Mouse (Mus musculus) neutrophil, adult 5-6 weeks (primary cell): ENCODE measurements around the gene Sergef. TPM values are rescaled to one million over a fixed set of nuclear protein-coding genes. Genes with fewer than 3 reads are reported as not detected.
"Not testable (repeated sequence)": the region's sequence is repeated elsewhere in the genome, so short reads cannot be mapped to it uniquely, and the experiment has no call there.

ENCODE experiments used
- ATAC-seq: fragments of 151-379, 151-347 bp; 2 replicates; pipeline ENCODE4 v1.8.0; 2017; ENCODE audit warnings: mild to moderate bottlenecking, moderate TSS enrichment; ENCODE audit not compliant: insufficient number of reproducible peaks, poor library complexity, low FRiP score, severe bottlenecking; ENCODE audit errors: extremely low read depth
- total RNA-seq: library from RNA; stranded (forward); fragments of 200-1000 nt; gene quantifications from 2 replicates; pipeline ENCODE4 v1.2.3, GENCODE M21; 2017

Gene Sergef
- total RNA-seq: 13.6 and 15.3 TPM in 2 replicates

- ATAC-seq: peak; percentile 67
Measured at GRCm38 (mm10) chr7:46639692-46640031, at the start of gene Sergef. Gene Sergef, minus strand, starts transcription at chr7:46639807.

DNA sequence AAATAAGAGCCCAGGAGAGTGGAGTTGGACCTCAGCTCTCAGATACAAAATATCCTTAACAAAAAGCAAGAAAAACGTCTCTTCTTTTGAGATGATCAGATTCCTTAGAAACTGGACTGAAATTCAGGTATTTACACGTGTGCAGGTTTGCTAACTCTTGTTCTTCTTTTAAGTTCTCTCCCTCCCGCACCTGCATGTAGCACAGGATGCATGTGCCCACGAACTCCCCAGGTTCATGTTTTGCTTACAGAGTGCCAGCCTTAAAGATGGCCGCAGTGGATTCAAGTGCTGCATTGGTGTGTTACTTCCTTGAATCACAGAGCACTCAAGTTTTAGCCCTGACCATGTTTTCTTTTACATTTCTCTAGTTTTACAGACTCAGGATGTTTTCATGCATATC lies 47.2 kb upstream of the Sergef start:
- ATAC-seq: no peak

- ATAC-seq: no peak
Measured at GRCm38 (mm10) chr7:46680732-46681131, 41.1 kb upstream of the Sergef start.

DNA sequence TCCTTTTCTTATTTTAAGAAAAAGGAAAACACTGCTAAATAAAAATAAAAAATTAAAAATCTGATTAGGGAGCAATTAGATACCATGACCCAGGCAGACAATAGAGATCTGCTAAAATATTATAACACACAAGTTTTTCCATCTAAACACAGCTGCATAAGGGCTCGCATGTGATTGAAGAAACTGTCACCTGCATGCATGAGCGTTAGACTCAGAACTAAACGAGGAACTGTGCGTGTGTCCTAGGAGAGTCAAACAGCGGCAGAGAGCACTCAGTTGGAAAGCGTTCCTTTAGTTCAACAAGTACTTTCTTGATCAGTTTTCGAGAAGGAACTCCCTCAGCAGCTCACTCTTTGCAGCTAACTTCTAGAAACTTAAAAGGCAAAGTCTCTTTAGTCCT lies 39.4 kb upstream of the Sergef start:
- ATAC-seq: not testable (repeated sequence)

DNA sequence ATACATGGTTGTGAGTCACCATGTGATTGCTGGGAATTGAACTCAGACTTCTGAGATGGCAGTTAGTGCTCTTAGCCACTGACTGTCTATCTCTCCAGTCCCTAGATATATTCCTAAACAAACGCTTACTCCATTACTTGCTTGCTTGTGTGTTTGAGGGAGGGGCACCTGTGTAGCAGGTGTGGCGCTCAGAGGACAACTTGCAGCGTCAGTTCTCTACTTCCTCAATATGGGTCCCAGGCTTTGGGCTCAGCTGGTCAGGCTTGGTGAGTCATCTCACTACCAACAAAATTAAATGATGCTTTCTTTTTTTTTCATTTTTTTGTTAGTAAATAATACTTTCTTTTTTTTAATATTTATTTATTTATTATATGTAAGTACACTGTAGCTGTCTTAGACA lies 38.8 kb upstream of the Sergef start:
- ATAC-seq: no peak

DNA sequence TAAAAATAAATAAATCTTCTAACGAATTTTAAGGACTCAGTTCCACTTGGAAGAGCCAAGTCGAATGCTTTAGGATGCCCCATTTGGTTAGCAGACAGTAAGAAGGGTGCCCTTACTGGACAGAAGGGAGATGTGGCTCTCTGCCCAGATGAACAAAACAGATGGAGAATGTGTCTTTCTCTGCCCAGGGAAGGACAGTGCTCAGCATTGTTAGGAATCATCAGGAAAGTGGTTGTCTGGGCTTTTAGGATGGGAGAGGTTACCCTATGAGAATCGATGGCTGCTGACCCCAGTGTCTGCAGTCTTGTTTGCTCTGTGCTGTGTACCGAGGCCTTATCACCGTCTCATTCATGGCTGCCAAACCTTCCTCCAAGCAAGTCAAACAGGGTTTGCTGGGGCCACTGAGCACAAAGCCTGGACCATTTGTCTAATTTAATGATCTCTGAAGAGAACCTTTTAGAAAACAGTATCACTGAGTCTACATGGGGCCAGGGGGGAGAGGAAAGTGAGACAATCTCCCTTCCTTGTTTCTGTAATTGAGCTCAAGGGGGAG lies 37.3 kb upstream of the Sergef start:
- no peak for ATAC-seq

DNA sequence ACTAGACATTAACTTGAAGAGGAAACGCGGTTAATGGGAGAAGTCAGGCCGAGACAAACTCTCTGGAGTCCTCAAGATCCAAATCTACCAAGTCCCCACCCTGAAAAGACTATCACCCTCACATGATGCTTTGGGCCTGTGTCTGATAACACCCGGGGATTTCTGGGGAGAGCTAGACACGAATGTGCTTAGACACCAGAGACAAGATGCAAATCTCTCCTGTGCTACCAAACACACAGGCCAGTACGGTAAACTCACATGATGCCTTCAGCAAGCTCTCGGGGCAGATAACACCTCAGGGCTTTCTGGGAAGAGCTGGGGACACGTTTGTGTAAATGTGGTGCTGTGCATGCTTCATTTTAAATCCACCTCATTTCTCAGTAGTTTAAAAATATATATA lies 36.3 kb upstream of the Sergef start:
- no peak for ATAC-seq

DNA sequence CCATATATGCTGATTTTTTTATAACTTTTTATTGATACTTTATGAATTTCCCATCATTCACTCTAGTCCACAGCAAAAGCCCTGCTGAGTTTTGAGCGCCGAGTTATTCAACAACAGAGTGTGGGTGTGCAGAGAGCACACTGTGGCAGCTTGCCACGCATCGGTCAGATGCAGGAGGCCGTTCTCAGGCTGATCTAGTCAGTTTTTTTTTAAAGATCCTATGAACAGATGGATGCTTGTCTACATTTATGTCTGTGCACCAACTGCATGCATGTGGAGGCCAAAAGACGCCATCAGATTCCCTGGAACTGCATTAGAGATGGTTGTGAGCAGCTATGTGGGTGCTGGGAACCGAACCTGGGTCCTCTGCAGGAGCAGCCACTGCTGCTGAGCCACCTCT lies 35.5 kb upstream of the Sergef start:
- no peak for ATAC-seq

GRCm38 (mm10) chr7:46672160-46672672 lies 32.6 kb upstream of the Sergef start, which contains the start of gene Tph1:
Gene Tph1, minus strand, starts transcription at chr7:46672537.
- ATAC-seq: no peak

DNA sequence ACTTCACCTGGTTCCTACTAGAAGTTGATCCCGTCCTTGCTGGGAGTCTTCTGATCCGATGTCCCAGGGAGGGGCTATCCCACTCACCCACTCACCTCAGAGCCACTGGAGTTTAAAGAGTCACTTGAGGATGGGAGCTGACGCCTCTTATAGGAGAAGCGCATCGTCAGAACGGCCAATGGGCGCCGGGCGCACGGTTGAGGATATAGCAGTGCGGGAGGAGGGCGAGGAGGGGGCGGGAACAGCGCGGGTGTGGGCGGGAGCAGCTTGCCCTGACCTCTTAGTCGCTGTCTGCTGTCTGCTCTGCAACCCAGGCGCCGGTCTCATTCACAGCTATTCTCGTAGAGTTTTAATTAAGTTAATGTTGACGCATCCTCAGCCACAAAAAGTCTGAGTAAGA lies 27.6 kb upstream of the Sergef start:
- ATAC-seq: no peak

DNA sequence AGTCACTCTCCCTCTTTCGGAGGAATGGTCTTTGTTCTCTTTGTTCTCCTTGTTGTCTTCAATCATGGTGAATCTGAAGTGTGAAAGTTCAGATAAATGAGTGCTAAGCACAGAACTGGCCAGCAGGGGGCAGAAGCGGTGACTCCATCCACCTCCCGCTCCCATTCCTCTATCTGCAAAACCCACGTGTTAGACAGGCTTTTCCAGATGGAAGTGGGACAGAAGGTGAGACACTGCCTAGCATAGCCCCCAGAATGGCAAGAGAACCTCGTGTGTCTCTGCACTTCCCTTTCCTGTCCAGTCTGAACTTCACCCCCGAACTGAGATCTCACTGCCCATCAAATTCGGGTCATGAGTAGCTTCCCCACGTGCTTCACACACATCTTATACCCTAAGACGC lies 25.6 kb upstream of the Sergef start:
- no peak for ATAC-seq

DNA sequence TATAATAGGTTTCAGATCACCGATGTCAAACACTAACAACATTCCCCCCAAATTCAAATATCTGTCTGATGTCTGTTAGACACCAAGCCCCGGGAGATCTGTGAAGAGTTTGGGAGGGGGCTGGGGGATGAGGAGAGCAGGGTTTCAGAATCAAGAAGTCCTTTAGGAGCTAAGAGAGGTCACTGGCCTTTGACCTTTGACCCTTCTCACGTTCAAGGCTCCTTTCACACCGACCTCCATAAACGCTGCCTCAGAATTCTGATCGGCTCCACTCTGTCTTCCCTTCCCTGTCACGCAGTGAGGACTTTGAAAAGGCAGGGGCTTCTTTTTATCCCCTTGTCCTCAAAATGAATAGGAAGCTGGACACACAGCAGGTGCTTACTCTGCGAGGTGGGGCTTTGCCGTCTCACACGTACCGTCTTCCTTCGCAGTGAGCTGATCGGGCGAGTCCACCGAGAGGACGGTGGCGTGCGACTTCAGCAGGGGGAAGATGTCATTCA lies 22.0 kb upstream of the Sergef start:
- no peak for ATAC-seq

- ATAC-seq: no peak
Measured at GRCm38 (mm10) chr7:46652279-46652678, 12.7 kb upstream of the Sergef start.

GRCm38 (mm10) chr7:46650231-46650630 lies 10.6 kb upstream of the Sergef start:
- ATAC-seq: not testable (repeated sequence)

DNA sequence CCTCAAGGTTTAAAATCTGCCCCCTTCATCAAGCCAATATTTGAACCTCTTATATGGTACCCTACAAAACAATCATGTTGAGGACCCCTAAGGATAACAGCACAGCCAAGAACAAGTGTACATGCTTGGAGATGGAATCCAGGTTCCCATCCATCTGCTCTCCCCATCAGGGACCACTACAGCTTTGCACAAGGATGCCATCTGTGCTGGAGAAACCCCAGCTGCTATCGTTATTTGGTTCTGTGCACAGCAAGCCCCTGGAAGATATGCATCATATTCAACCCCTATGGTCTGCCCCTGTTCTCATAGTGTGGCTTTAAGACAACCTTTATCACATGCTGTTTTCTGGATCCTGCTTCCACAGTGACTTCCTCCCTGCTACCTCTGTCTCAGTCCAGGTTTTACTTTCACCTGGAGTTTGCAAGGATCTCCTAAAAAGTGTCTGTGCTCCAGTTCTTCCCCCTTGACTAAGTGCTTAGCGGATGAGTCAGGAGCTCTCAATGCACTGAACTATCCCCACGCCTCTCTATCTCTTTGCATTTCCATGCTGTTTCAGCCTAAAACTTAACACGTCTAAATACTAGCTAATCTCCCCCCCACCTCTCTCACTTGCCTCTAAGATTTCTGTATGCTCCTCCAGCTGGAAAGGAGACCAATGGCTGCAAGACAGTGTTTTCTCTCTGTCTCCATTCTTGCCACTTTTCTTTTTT lies 9.0 kb upstream of the Sergef start:
- ATAC-seq: no peak

- ATAC-seq: no peak
Measured at GRCm38 (mm10) chr7:46643172-46643571, 3.6 kb upstream of the Sergef start.

- 0 out of 2 replicates have a peak, but pooled peaks have one; percentile 3 for ATAC-seq
Measured at GRCm38 (mm10) chr7:46640062-46640461, 455 bp upstream of the Sergef start.

DNA sequence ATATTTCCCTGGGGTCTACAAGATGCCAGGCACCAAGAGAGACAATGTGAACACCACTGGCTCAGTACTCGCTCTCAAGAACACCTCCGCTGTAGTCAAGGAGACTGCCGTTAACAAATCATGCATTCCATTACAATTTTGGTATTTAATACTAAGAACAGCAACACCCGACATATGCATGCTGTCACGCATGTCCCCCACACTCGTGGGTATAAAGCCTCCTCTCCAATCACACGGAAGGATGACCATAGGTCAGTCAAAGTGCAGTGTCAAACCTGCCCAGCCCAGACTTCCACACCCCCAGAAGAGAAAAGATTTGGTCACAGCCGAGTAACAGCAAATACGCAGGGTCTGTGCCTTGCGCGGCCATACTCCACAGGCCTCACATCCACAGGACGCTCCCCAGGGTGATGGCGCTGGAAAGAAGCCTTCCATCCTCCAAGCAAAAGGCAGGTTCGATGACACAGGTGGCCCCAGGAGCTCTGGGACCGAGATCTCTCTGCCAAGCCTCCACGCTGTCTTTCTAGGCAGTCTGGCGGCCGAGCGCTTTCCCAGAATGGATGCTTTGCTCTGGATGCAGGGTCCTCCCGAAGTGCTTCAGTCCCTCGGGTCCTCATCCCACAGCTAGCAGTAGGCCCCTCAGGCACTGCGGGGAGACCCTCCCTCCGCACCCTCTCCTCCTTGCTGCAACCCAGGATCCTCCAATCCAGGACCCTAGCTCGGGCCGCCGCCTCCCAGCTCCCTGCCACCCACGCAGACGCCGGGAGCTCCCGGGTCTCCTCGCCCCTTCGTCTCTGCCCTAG lies 517 bp downstream of the Sergef start:
- no peak for ATAC-seq

- ATAC-seq: no peak
Measured at GRCm38 (mm10) chr7:46628375-46628975, 11.1 kb downstream of the Sergef start.
